Mouse (Mus musculus) MEL (cell line): ENCODE data around the gene Phf21a. TPM values are rescaled to one million over a fixed set of nuclear protein-coding genes. Genes with fewer than 3 reads are reported as not detected.
"Not testable (repeated sequence)": the region's sequence is repeated elsewhere in the genome, so short reads cannot be mapped to it uniquely, and the experiment has no call there.

Experiments
- DNase-seq: peaks from one replicate; pipeline ENCODE4 v3.0.0; 2011; ENCODE audit warnings: low read depth, low spot score
- H3K27ac ChIP-seq: 2 replicates; pipeline ENCODE4 v1.5.1; 2012; ENCODE audit warnings: low read depth, mild to moderate bottlenecking, control low read depth, low read length, moderate library complexity; ENCODE audit not compliant: control insufficient read depth
- H3K27me3 ChIP-seq, 2 experiments: fragments of 150-350 bp in 1 of 2; sonication (generic) in 1 of 2; 2 replicates each; pipeline ENCODE4 v1.6.1; 2012; ENCODE audit warnings: low read length in 2 of 2, mild to moderate bottlenecking in 2 of 2, improper control_type of control experiment in 1 of 2, moderate library complexity in 1 of 2; ENCODE audit not compliant: insufficient read depth in 2 of 2, control insufficient read depth in 1 of 2
- H3K36me3 ChIP-seq, 2 experiments: 2 replicates each; pipeline ENCODE4 v1.6.1; 2012 to 2014; ENCODE audit warnings: low read length in 2 of 2, improper control_type of control experiment in 1 of 2, inconsistent platforms in 1 of 2, mild to moderate bottlenecking in 1 of 2; ENCODE audit not compliant: insufficient read depth in 2 of 2, control insufficient read depth in 1 of 2
- H3K4me1 ChIP-seq, 2 experiments: fragments of 150-350 bp in 1 of 2; sonication (generic) in 1 of 2; 2 replicates each; pipeline ENCODE4 v1.6.1; 2012; ENCODE audit warnings: low read length in 2 of 2, improper control_type of control experiment in 1 of 2, mild to moderate bottlenecking in 1 of 2; ENCODE audit not compliant: insufficient read depth in 2 of 2, control insufficient read depth in 1 of 2
- H3K4me3 ChIP-seq, 2 experiments: fragments of 150-350 bp in 1 of 2; sonication (generic) in 1 of 2; 2 replicates each; pipeline ENCODE4 v1.5.1; 2012; ENCODE audit warnings: low read depth in 2 of 2, low read length in 2 of 2, mild to moderate bottlenecking in 2 of 2, moderate library complexity in 2 of 2, control low read depth in 1 of 2, improper control_type of control experiment in 1 of 2; ENCODE audit not compliant: control insufficient read depth in 1 of 2, insufficient read depth in 1 of 2
- H3K79me2 ChIP-seq: 2 replicates; pipeline ENCODE4 v1.6.1; 2012; ENCODE audit warnings: mild to moderate bottlenecking, low read length, moderate library complexity; ENCODE audit not compliant: control insufficient read depth, poor library complexity, insufficient read depth
- H3K9ac ChIP-seq: 2 replicates; pipeline ENCODE4 v1.6.1; 2012; ENCODE audit warnings: low read depth, mild to moderate bottlenecking, control low read depth, low read length, moderate library complexity; ENCODE audit not compliant: control insufficient read depth, poor library complexity, severe bottlenecking
- H3K9me3 ChIP-seq: fragments of 150-350 bp; sonication (generic); replicated peaks from 2 replicates; pipeline ENCODE4 v1.6.1; 2012; ENCODE audit warnings: mild to moderate bottlenecking, low read length, improper control_type of control experiment, moderate library complexity; ENCODE audit not compliant: insufficient read depth
- CHD2 ChIP-seq: IDR thresholded peaks from 2 replicates; pipeline ENCODE4 v1.6.1; 2011; ENCODE audit warnings: low read length, improper control_type of control experiment
- CTCF ChIP-seq, 3 experiments: IDR thresholded peaks in 2 of 3; conservative IDR thresholded peaks in 1 of 3; 2 replicates each; pipeline ENCODE4 v1.5.1; 2011 to 2012; ENCODE audit warnings: low read length in 3 of 3, low read depth in 2 of 3, mild to moderate bottlenecking in 2 of 3, improper control_type of control experiment in 1 of 3, inconsistent platforms in 1 of 3, mixed read lengths in 1 of 3, moderate library complexity in 1 of 3; ENCODE audit not compliant: control insufficient read depth in 1 of 3, insufficient read depth in 1 of 3, poor library complexity in 1 of 3, severe bottlenecking in 1 of 3
- ELF1 ChIP-seq: IDR thresholded peaks from 2 replicates; pipeline ENCODE4 v1.6.1; 2014; ENCODE audit warnings: low read depth, mild to moderate bottlenecking, inconsistent platforms, low read length, improper control_type of control experiment, moderate library complexity
- ETS1 ChIP-seq: IDR thresholded peaks from 2 replicates; pipeline ENCODE4 v1.6.1; 2012; ENCODE audit warnings: low read depth, mild to moderate bottlenecking, inconsistent platforms, low read length, improper control_type of control experiment, moderate library complexity
- GABPA ChIP-seq: IDR thresholded peaks from 2 replicates; pipeline ENCODE4 v1.6.1; 2012; ENCODE audit warnings: low read depth, mild to moderate bottlenecking, inconsistent platforms, low read length, improper control_type of control experiment, moderate library complexity
- GATA1 ChIP-seq: IDR thresholded peaks from 2 replicates; pipeline ENCODE4 v1.6.1; 2011; ENCODE audit warnings: low read depth, low read length, improper control_type of control experiment
- HCFC1 ChIP-seq: IDR thresholded peaks from 2 replicates; pipeline ENCODE4 v1.6.1; 2012; ENCODE audit warnings: low read depth, mild to moderate bottlenecking, inconsistent platforms, low read length, improper control_type of control experiment, moderate library complexity
- MAZ ChIP-seq: IDR thresholded peaks from 2 replicates; pipeline ENCODE4 v1.6.1; 2012; ENCODE audit warnings: low read depth, mild to moderate bottlenecking, inconsistent platforms, low read length, improper control_type of control experiment
- MXI1 ChIP-seq: IDR thresholded peaks from 2 replicates; pipeline ENCODE4 v1.6.1; 2011; ENCODE audit warnings: mild to moderate bottlenecking, low read depth, low read length, improper control_type of control experiment
- NELFE ChIP-seq: IDR thresholded peaks from 2 replicates; pipeline ENCODE4 v1.6.1; 2011; ENCODE audit warnings: low read depth, low read length, improper control_type of control experiment
- POLR2A ChIP-seq, 2 experiments: IDR thresholded peaks; 2 replicates each; pipeline ENCODE4 v1.6.1; 2011 to 2012; ENCODE audit warnings: low read length in 2 of 2, mild to moderate bottlenecking in 2 of 2, control low read depth in 1 of 2, improper control_type of control experiment in 1 of 2, low read depth in 1 of 2, moderate library complexity in 1 of 2; ENCODE audit not compliant: control insufficient read depth in 1 of 2, insufficient read depth in 1 of 2, poor library complexity in 1 of 2
- POLR2AphosphoS5 ChIP-seq: IDR thresholded peaks from 2 replicates; pipeline ENCODE4 v1.6.1; 2012; ENCODE audit warnings: low read depth, borderline replicate concordance, mild to moderate bottlenecking, inconsistent platforms, low read length, moderate library complexity, mixed read lengths
- RAD21 ChIP-seq: IDR thresholded peaks from 2 replicates; pipeline ENCODE4 v1.6.1; 2011; ENCODE audit warnings: mild to moderate bottlenecking, low read depth, low read length, improper control_type of control experiment
- TBP ChIP-seq: IDR thresholded peaks from 2 replicates; pipeline ENCODE4 v1.8.0; 2011; ENCODE audit warnings: low read depth, low read length, improper control_type of control experiment
- TCF12 ChIP-seq: IDR thresholded peaks from 2 replicates; pipeline ENCODE4 v1.6.1; 2014; ENCODE audit warnings: low read depth, mild to moderate bottlenecking, inconsistent platforms, low read length, improper control_type of control experiment, moderate library complexity
- USF2 ChIP-seq, 2 experiments: IDR thresholded peaks; 2 replicates each; pipeline ENCODE4 v1.6.1; 2011 to 2012; ENCODE audit warnings: improper control_type of control experiment in 2 of 2, low read length in 2 of 2, borderline replicate concordance in 1 of 2, inconsistent platforms in 1 of 2, low read depth in 1 of 2, mild to moderate bottlenecking in 1 of 2; ENCODE audit not compliant: insufficient read depth in 1 of 2
- ZKSCAN1 ChIP-seq: IDR thresholded peaks from 2 replicates; pipeline ENCODE4 v1.6.1; 2012; ENCODE audit warnings: low read depth, mild to moderate bottlenecking, inconsistent platforms, low read length, improper control_type of control experiment, moderate library complexity
- ZNF384 ChIP-seq: IDR thresholded peaks from 2 replicates; pipeline ENCODE4 v1.6.1; 2012; ENCODE audit warnings: low read depth, mild to moderate bottlenecking, inconsistent platforms, low read length, improper control_type of control experiment
- polyA plus RNA-seq, 2 experiments: library from polyadenylated mRNA; stranded (reverse) in 1 of 2; unstranded in 1 of 2; fragments of >175 nt in 1 of 2; fragments of >200 nt in 1 of 2; gene quantifications; 2 replicates each; pipeline versions ENCODE4 v1.2.1 to v1.2.4; 2012; ENCODE audit warnings: low replicate concordance in 2 of 2, low read depth in 1 of 2; ENCODE audit not compliant: insufficient read length in 2 of 2, insufficient read depth in 1 of 2, missing spikeins in 1 of 2
- total RNA-seq: library from RNA; depleted of rRNA; stranded (reverse); fragments of 300-350 nt; gene quantifications from 2 replicates; pipeline ENCODE4 v1.2.3, GENCODE M21; 2012

Gene Phf21a
- total and polyA plus RNA-seq, 3 experiments = 4.7 to 245 (median 15.6) TPM

DNA sequence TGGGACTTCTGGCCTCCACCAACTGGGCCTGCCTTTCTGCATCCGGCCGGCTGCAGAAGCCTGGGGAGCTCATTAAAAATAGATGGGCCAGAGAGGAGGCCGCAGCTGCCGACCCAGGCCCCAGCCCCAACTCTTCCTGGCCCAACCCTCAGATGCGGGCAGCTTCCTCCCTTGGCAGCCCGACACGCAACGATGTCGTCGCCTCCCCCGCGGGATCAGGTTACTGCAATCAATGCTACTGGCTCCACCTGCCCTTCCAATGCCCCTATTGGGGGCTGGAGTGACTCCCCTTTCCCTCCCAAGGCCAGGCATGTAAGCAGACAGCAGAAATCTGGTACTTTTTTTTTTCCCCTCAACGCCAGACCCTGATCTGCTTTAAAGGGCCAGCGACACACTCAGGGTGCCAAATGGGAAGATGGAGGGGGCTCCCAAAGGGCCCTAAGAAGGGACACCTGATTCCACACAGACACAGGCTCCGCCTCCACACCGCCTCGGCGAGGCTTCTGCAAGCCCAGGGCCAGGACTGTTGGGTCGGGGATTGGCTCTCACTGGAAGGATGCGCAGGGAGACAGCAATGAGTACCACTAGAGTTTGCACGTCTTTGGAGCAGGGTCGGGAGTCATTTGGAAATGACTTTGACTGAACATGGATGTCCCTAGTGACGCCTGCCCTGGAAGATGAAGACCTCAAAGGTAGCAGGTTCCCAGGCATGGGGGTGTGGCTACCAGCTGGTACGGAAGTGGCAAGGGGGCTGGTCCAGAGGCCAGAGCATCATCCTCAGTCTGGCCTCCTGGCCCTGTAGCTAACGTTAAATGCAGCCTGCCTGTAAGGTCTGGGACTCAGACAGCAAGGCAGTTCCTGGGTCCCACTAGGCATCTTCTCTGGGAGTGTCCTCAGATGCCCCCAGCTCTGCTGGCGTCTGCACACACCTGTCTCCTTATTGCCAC lies 299.7 kb downstream of the Phf21a start:
- Histone ChIP-seq H3K9me3 (no peaks in the 10 kb centered on the region), H3K9ac (no peak overlapping the region), H3K27me3 (no peaks in the 10 kb centered on the region), H3K4me3 (no peak overlapping the region), H3K27ac (no peak overlapping the region), H3K4me1 (peaks cover 9 to 21% of the 10 kb centered on the region in 2 experiments), H3K79me2 (no peaks in the 10 kb centered on the region), H3K36me3 (peaks cover 0 to 11% of the 10 kb centered on the region in 2 experiments; a peak in 2 of 4 replicates)
- no peak for TF ChIP-seq CTCF (IDR thresholded peaks at IDR 0.05 in 2 of 3, conservative IDR thresholded peaks at IDR 0.05 in 1 of 3; ENCODE audit: control insufficient read depth in 1 of 3, insufficient read depth in 1 of 3, low read depth in 2 of 3, low read length in 3 of 3, poor library complexity in 1 of 3, severe bottlenecking in 1 of 3)
- TF ChIP-seq CHD2 = no peak
- no peak for TF ChIP-seq USF2 (IDR thresholded peaks at IDR 0.05; ENCODE audit: borderline replicate concordance in 1 of 2, insufficient read depth in 1 of 2, low read depth in 1 of 2, low read length in 2 of 2)
- TF ChIP-seq POLR2AphosphoS5 = no peak
- TF ChIP-seq ZKSCAN1 = no peak
- TF ChIP-seq ZNF384 = no peak
- no peak for TF ChIP-seq RAD21
- no peak for TF ChIP-seq ETS1
- TF ChIP-seq NELFE = no peak
- TF ChIP-seq GATA1 = no peak
- no peak for TF ChIP-seq TBP
- no peak for DNase-seq

DNA sequence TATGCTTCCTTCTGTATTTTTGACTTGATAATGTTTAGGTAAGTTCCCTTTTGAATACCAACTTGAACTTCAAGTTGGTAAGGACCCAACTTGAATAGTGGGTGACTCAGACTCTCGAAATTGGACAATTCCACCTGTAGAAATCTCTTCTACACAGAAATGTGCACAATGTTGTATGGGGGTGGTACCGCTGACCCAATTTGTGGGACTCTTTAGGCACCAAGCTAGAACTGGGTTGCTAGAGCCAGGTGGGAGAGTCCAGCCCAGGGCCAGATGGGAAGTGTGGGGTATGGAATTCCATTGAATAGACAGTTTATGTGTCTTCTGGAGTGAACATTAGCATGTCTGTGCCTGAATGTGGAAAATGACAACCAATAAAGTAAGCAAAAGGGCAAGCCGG lies 302.6 kb downstream of the Phf21a start:
- no peak overlapping the region for H3K27ac ChIP-seq
- H3K9ac ChIP-seq = no peak overlapping the region
- TF ChIP-seq TCF12 = no peak
- DNase-seq = no peak
- no peaks in the 10 kb centered on the region for H3K9me3 ChIP-seq
- H3K36me3 ChIP-seq = peaks cover 0 to under 1% of the 10 kb centered on the region in 2 experiments; a peak in 2 of 4 replicates
- H3K4me3 ChIP-seq = no peak overlapping the region
- peaks cover 2 to 8% of the 10 kb centered on the region in 2 experiments; a peak in 3 of 4 replicates for H3K4me1 ChIP-seq
- H3K27me3 ChIP-seq = no peaks in the 10 kb centered on the region
- H3K79me2 ChIP-seq = no peaks in the 10 kb centered on the region

DNA sequence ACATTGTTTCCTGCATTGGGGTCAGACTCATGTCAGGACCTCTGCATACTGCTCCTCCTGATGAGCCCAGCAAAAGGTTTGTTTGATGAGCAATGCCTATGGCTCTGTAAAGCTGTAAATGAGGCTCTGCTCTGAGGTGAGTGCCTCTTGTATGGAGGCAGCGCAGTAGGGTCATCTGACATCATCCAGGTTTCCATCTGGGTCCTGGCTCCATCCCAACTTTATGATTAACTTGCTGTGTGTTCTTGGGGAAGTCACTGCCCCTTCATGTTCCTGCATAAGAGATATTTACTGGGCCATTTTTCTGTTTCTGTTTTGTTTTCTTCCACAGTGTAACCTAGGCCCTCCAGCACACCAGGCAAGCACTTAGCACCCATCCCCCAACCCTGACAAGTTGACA lies 304.5 kb downstream of the Phf21a start:
- no peak for DNase-seq
- Histone ChIP-seq H3K4me1 (0 out of 4 replicates have a peak, but pooled peaks cover 0 to 5% of the 10 kb centered on the region in 2 experiments), H3K79me2 (no peaks in the 10 kb centered on the region), H3K27me3 (no peaks in the 10 kb centered on the region), H3K27ac (no peak overlapping the region), H3K9ac (no peak overlapping the region), H3K4me3 (no peak overlapping the region), H3K36me3 (no peaks in the 10 kb centered on the region; a peak in 1 of 4 replicates), H3K9me3 (no peaks in the 10 kb centered on the region)
- TF ChIP-seq POLR2A (IDR thresholded peaks at IDR 0.05; ENCODE audit: control insufficient read depth in 1 of 2, insufficient read depth in 1 of 2, low read depth in 1 of 2, low read length in 2 of 2, poor library complexity in 1 of 2) (no peak), GABPA (no peak), CHD2 (no peak), NELFE (no peak), MAZ (no peak), MXI1 (no peak), USF2 (IDR thresholded peaks at IDR 0.05; ENCODE audit: borderline replicate concordance in 1 of 2, insufficient read depth in 1 of 2, low read depth in 1 of 2, low read length in 2 of 2) (no peak), ELF1 (no peak), POLR2AphosphoS5 (no peak), HCFC1 (no peak), TBP (no peak), CTCF (IDR thresholded peaks at IDR 0.05 in 2 of 3, conservative IDR thresholded peaks at IDR 0.05 in 1 of 3; ENCODE audit: control insufficient read depth in 1 of 3, insufficient read depth in 1 of 3, low read depth in 2 of 3, low read length in 3 of 3, poor library complexity in 1 of 3, severe bottlenecking in 1 of 3) (no peak)

DNA sequence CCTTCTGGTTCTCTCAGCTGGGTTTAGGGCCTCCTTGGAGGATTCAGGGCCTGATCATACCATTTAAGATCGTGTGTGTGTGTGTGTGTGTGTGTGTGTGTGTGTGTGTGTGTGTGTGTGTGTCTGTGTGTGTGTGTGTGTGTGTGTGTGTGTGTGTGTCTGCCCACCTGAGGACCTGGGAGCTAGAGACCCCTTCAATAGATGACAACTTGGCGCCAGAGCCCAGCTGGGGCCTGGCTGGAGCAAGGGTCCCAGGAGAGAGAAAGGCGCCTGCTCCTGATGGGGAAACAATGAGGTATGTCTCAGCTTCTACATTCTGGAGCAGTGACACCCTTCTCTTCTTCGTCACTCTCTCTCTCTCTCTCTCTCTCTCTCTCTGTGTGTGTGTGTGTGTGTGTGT lies 307.0 kb downstream of the Phf21a start:
- not testable (repeated sequence) for H3K36me3 ChIP-seq, H3K9me3 ChIP-seq, H3K79me2 ChIP-seq, H3K4me3 ChIP-seq, H3K9ac ChIP-seq, H3K27ac ChIP-seq, H3K4me1 ChIP-seq, DNase-seq, H3K27me3 ChIP-seq
